Mouse (Mus musculus) hindbrain, embryonic 15.5 days (tissue): ENCODE results near the gene Morc3. TPM values are rescaled to one million over a fixed set of nuclear protein-coding genes. Genes with fewer than 3 reads are reported as not detected.

ENCODE experiments used
- ATAC-seq: fragments of 200-750 bp; cut with Nextera tagmentation; 2 replicates; pipeline ENCODE4 v1.8.0; 2017; ENCODE audit warnings: low read depth, moderate number of reproducible peaks, moderate TSS enrichment; ENCODE audit not compliant: low FRiP score
- H3K27ac ChIP-seq: fragments of 300-500 bp; sonication (generic); replicated peaks from 2 replicates; pipeline ENCODE4 v1.5.1; 2015; ENCODE audit warnings: mild to moderate bottlenecking, inconsistent platforms
- H3K27me3 ChIP-seq: fragments of 300-500 bp; sonication (generic); 2 replicates; pipeline ENCODE4 v1.6.1; 2015; ENCODE audit warnings: control low read depth, inconsistent platforms
- H3K36me3 ChIP-seq: fragments of 300-500 bp; sonication (generic); 2 replicates; pipeline ENCODE4 v1.6.1; 2015; ENCODE audit warnings: control low read depth, inconsistent platforms
- H3K4me1 ChIP-seq: fragments of 300-500 bp; sonication (generic); replicated peaks from 2 replicates; pipeline ENCODE4 v1.6.1; 2015; ENCODE audit warnings: control low read depth, inconsistent platforms
- H3K4me2 ChIP-seq: fragments of 300-500 bp; sonication (generic); 2 replicates; pipeline ENCODE4 v1.6.1; 2015; ENCODE audit warnings: moderate library complexity, mild to moderate bottlenecking, inconsistent platforms
- H3K4me3 ChIP-seq: fragments of 300-500 bp; sonication (generic); 2 replicates; pipeline ENCODE4 v1.5.1; 2015; ENCODE audit warnings: mild to moderate bottlenecking, inconsistent platforms
- H3K9ac ChIP-seq: fragments of 300-500 bp; sonication (generic); 2 replicates; pipeline ENCODE4 v1.6.1; 2015; ENCODE audit warnings: inconsistent platforms
- H3K9me3 ChIP-seq: fragments of 300-500 bp; sonication (generic); 2 replicates; pipeline ENCODE4 v1.6.1; 2016; ENCODE audit warnings: control low read depth, inconsistent platforms
- WGBS: fragments of 180-500 bp; shearing (Covaris S2); methylation state at CpG from one replicate; pipeline ENCODE4 v1.1.7; 2015; 5-methylcytosine and 5-hydroxymethylcytosine counted together
- polyA plus RNA-seq: library from polyadenylated mRNA; unstranded; fragments of >200 nt; fragmentation: Nextera tagmentation; extraction: Ambion mirVana; gene quantifications from 2 replicates; pipeline ENCODE4 v1.2.1, GENCODE M21; 2015

The Morc3 gene
- polyA plus RNA-seq, 1 experiment from 2014 or later = 29.4 TPM

GRCm38 (mm10) chr16:93917712-93918678 lies 86.1 kb downstream of the Morc3 start:
- Histone ChIP-seq H3K4me1 (peaks cover 4% of the 10 kb centered on the region; the same call in 1 of the 2 replicates), H3K27ac (no peak overlapping the region), H3K36me3 (no peaks in the 10 kb centered on the region), H3K9me3 (no peaks in the 10 kb centered on the region), H3K4me3 (no peak overlapping the region), H3K9ac (no peak overlapping the region), H3K27me3 (no peaks in the 10 kb centered on the region), H3K4me2 (peak overlapping the region; percentile 38)
- ATAC-seq = peak; percentile 52; the same call in 1 of the 2 replicates
- 45% methylated on average over 20 of the region's 22 CpGs for WGBS

GRCm38 (mm10) chr16:93918679-93919060 lies 86.7 kb downstream of the Morc3 start:
- Histone ChIP-seq H3K4me2 (peak overlapping the region; percentile 38), H3K4me1 (peaks cover 4% of the 10 kb centered on the region; the same call in 1 of the 2 replicates), H3K4me3 (no peak overlapping the region), H3K27me3 (no peaks in the 10 kb centered on the region), H3K27ac (no peak overlapping the region), H3K36me3 (no peaks in the 10 kb centered on the region), H3K9me3 (no peaks in the 10 kb centered on the region), H3K9ac (no peak overlapping the region)
- ATAC-seq = no peak
- 57% methylated on average over 8 of the region's 8 CpGs for WGBS

- Histone ChIP-seq H3K9ac (no peak overlapping the region), H3K27me3 (no peaks in the 10 kb centered on the region), H3K4me3 (no peak overlapping the region), H3K27ac (no peak overlapping the region), H3K4me1 (peaks cover 4% of the 10 kb centered on the region; the same call in 1 of the 2 replicates), H3K4me2 (no peak overlapping the region), H3K36me3 (no peaks in the 10 kb centered on the region), H3K9me3 (no peaks in the 10 kb centered on the region)
- WGBS = 52% methylated on average over 20 of the region's 20 CpGs
- ATAC-seq = 0 out of 2 replicates have a peak, but pooled peaks have one; percentile 14
These were observed 87.3 kb downstream of the Morc3 start for GRCm38 (mm10) chr16:93919189-93919588.

- 76% methylated on average over 4 of the region's 4 CpGs for WGBS
- ATAC-seq = no peak
- no peak overlapping the region for H3K27ac ChIP-seq
- H3K4me1 ChIP-seq = peaks cover 4% of the 10 kb centered on the region; the same call in 1 of the 2 replicates
- H3K4me2 ChIP-seq = no peak overlapping the region
- no peaks in the 10 kb centered on the region for H3K9me3 ChIP-seq
- no peak overlapping the region for H3K4me3 ChIP-seq
- no peaks in the 10 kb centered on the region for H3K27me3 ChIP-seq
- no peaks in the 10 kb centered on the region for H3K36me3 ChIP-seq
- no peak overlapping the region for H3K9ac ChIP-seq
These were observed 88.8 kb downstream of the Morc3 start for GRCm38 (mm10) chr16:93920673-93921072.

- ATAC-seq = no peak
- H3K36me3 ChIP-seq = no peaks in the 10 kb centered on the region
- no peak overlapping the region for H3K4me2 ChIP-seq
- no peak overlapping the region for H3K9ac ChIP-seq
- H3K27me3 ChIP-seq = no peaks in the 10 kb centered on the region
- H3K4me3 ChIP-seq = no peak overlapping the region
- H3K4me1 ChIP-seq = peaks cover 4% of the 10 kb centered on the region; the same call in 1 of the 2 replicates
- H3K9me3 ChIP-seq = no peaks in the 10 kb centered on the region
- no peak overlapping the region for H3K27ac ChIP-seq
- WGBS = 79% methylated on average over 5 of the region's 5 CpGs
These were observed 91.0 kb downstream of the Morc3 start for GRCm38 (mm10) chr16:93922835-93923389.

- ATAC-seq = no peak
- Histone ChIP-seq H3K27ac (no peak overlapping the region), H3K9me3 (no peaks in the 10 kb centered on the region), H3K27me3 (no peaks in the 10 kb centered on the region), H3K4me3 (no peak overlapping the region), H3K9ac (no peak overlapping the region), H3K4me2 (no peak overlapping the region), H3K4me1 (no peaks in the 10 kb centered on the region), H3K36me3 (no peaks in the 10 kb centered on the region)
- WGBS = 80% methylated on average over 7 of the region's 7 CpGs
These were observed 91.9 kb downstream of the Morc3 start for GRCm38 (mm10) chr16:93923788-93924187.

Other genes with a start within 250 kb of the Morc3 start
- gene Setd4, start 228.1 kb upstream of the Morc3 start, polyA plus RNA-seq = 14.8 and 18.9 TPM in 2 replicates
- 142 and 146 TPM in 2 replicates for gene Cbr1, start 226.3 kb upstream of the Morc3 start, polyA plus RNA-seq
- gene Gm5678, start 204.0 kb upstream of the Morc3 start, polyA plus RNA-seq = not detected in 2 replicates
- gene Cbr3, start 148.9 kb upstream of the Morc3 start, polyA plus RNA-seq = 2.2 TPM in 2 replicates
- gene Dop1b, start 120.2 kb upstream of the Morc3 start, polyA plus RNA-seq = 38.2 and 40.1 TPM in 2 replicates
- 19.9 and 20.1 TPM in 2 replicates for gene Chaf1b, start 51.8 kb downstream of the Morc3 start, polyA plus RNA-seq
- not detected in 2 replicates for gene Cldn14, start 176.7 kb downstream of the Morc3 start, polyA plus RNA-seq